Mouse (Mus musculus): ENCODE measurements at regions not wholly inside any gene's neighbourhood (a gene's known extent, or its start where the extent isn't known, plus 50 kb on each side); places are given as distances from the start of the nearest gene placed in this dataset.

GRCm38 (mm10) chr10:102615962-102616595 is 104.1 kb downstream of the Rassf9 start:
- WGBS: 86% methylated on average over 10 of the region's 10 CpGs
- Histone ChIP-seq H3K9ac (ENCODE audit: low read depth, low read length) (no peak overlapping the region), H3K4me2 (ENCODE audit: low read length) (no peak overlapping the region), H3K4me3 (ENCODE audit: low read depth, low read length) (no peak overlapping the region), H3K27me3 (ENCODE audit: control insufficient read depth, insufficient read depth, low read depth, low read length) (no peaks in the 10 kb centered on the region), H3K27ac (ENCODE audit: low read length) (no peak overlapping the region), H3K36me3 (ENCODE audit: control insufficient read depth, insufficient read depth, low read length) (no peaks in the 10 kb centered on the region), H3K9me3 (replicated peaks; ENCODE audit: control insufficient read depth, low read length, poor library complexity, severe bottlenecking) (no peaks in the 10 kb centered on the region), H3K4me1 (ENCODE audit: control insufficient read depth, insufficient read depth, low read length) (no peaks in the 10 kb centered on the region)
- ATAC-seq: no peak

Data from midbrain, embryonic 16.5 days (tissue).